Mouse (Mus musculus) small intestine, adult 2 months (tissue): Measurements from ENCODE around the gene Slc7a11.

Experiments
- CTCF ChIP-seq: fragments of 200-500 bp; IDR thresholded peaks from 2 replicates; pipeline ENCODE4 v1.5.1; 2012; ENCODE audit warnings: low read depth, mild to moderate bottlenecking, control low read depth, inconsistent platforms, low read length, moderate library complexity, mixed read lengths; ENCODE audit not compliant: insufficient replicate concordance, insufficient read length; ENCODE audit errors: extremely low read depth
- POLR2A ChIP-seq: fragments of 200-500 bp; IDR thresholded peaks from 2 replicates; pipeline ENCODE4 v1.6.1; 2012; ENCODE audit warnings: low read depth, mild to moderate bottlenecking, control low read depth, inconsistent platforms, low read length, moderate library complexity

GRCm38 (mm10) chr3:50442341-50443292 is 797 bp downstream of the Slc7a11 start:
- no peak for TF ChIP-seq CTCF
- TF ChIP-seq POLR2A, result no peak
